Mouse (Mus musculus) cerebellum, adult (tissue): ENCODE measurements around the gene Zfp945.
"Not testable (repeated sequence)": the region's sequence is repeated elsewhere in the genome, so short reads cannot be mapped to it uniquely, and the experiment has no call there.

ENCODE experiments used
- ATAC-seq: cut with Nextera tagmentation; 2 replicates; pipeline ENCODE4 v1.9.2; 2017; ENCODE audit warnings: mild to moderate bottlenecking, moderate library complexity, mixed read lengths; ENCODE audit not compliant: insufficient number of reproducible peaks, low FRiP score, low TSS enrichment

Zfp945 gene

DNA sequence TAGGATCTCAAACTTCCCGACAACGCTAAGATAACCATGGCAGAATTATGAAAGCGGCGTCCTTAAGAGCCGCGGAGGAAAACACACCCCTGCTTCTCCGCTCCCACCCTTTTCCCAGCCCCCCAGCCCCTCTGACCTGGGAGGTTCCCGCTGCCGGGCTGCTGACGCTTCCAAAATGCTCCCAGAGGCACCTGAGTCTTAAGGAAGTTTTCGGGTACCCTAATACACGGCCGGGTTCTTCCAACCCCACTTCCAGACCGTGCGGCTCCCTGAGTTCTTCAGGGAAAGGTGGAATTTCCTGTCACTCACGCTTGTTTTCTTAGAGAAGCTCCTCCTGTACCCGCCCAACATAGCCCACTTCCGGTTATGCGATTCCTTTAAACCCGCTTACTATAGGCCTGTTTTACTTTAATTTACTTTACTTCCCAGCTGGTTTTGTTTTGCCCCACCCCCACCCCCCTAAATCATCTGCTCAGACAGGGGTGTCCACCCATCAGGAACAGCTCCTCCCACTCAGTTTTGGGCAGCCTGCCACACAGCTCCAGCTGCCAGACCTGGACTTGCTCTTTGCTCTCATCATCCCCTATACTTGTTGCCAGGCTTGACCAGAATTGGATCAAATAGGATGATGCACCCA, at the start of gene Zfp945:
TSS of gene Zfp945 (minus strand) at position 290 of the 637 bp plus-strand sequence.
- ATAC-seq = peak; percentile 56; the same call in 1 of the 2 replicates

- ATAC-seq = no peak
Observed at GRCm38 (mm10) chr17:22888302-22888701, 21.4 kb upstream of the Zfp945 start.

- no peak for ATAC-seq
Observed at GRCm38 (mm10) chr17:22884059-22884698, 17.2 kb upstream of the Zfp945 start.

DNA sequence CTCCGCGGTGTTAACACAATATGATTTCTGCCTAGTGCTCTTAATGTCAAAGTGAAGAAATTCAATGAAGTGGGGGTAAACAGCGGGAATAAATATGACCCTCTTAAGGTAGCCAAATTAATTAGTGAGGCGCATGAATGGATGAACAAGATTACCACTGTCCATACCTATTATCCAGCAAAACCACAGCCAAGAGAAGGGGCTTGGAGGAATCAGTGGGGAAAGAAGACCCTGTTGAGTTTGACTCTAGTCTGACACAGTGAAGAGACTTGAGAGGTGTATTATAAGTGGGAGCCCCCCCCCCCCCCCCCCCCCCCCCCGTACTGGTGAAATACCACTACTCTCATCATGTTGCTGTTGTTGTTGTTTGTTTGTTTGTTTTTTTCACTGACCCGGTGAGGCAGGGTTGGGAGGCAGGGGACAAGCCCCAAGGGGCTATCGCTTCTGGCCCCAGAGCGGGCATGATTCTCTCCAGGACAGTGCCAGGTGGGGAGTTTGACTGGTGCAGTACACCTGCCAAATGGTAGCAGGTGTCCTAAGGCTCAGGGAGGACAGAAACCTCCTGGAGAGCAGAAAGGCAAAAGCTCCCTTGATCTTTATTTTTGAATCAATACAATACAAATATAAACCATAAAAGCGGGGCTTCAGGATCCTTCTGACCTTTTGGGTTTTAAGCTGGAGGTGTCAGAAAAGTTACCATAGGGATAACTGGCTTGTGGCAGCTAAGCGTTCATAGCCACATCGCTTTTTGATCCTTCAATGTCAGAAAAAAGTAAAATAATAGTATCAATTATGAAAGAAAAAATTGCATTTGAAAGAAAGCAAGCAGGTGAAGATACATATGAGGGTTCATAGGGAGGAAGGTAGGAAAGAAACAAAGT, 10.7 kb upstream of the Zfp945 start:
- ATAC-seq = no peak

- peak; percentile 82 for ATAC-seq
Observed at GRCm38 (mm10) chr17:22876316-22876715, 9.4 kb upstream of the Zfp945 start.

DNA sequence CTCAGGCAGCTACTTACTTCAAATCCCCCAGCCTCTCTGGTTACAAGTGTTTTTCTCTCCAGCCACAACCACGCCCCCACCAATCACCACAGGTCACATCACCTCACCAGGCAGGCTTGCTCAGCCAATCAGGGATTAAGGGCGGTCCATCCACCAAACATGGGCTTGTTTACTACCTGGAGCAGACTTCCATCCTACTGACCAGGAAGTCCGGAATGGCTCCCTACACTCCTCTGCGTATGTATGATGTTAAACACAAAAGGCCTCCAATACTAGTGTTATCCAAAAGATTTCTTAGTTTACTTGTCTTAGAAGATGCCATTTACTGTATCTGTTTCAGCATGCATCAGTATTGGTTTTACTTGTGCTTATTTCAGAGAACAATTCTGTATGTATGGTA, 8.6 kb upstream of the Zfp945 start:
- not testable (repeated sequence) for ATAC-seq

DNA sequence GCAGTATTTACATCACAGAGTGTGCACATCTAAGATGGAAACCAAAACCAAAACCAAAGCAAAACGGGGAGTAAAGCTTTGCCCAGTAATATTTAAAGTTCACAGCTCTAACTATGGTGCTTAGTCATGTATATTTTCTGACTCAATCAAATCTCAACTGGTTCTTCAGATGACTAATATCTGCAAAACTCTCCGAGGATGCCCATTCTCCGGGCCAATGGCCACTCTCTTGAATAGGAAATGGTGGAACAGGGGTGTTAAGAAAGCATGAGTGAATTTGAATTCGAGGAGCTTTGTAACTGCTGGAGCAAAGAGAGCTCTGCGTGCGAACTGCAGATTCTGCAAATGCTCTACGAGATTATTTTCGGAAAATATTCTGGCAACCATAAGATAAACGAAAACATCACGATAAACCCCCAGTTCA, 501 bp downstream of the Zfp945 start:
- ATAC-seq = no peak; the same call in 1 of the 2 replicates

GRCm38 (mm10) chr17:22821166-22821565, 45.8 kb downstream of the Zfp945 start:
- no peak for ATAC-seq

DNA sequence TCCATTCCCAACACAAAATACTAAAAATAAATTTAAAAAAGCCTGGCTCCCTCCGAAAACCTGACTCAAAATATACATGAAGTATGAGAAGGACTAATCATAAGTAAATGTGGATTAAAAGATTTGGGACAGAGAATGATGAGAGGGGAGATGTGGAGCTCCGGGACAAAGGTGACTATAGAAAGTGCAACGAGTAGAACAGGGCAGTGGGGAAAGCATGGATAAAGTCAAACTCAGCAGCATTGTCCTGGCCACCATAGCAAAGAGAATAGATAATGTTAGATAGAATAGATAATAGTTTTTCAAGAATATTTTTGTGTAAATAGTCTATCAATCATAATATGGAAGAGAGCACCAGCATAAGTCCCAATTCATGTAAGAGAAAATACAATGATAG, 48.7 kb downstream of the Zfp945 start:
- ATAC-seq = no peak

- ATAC-seq = peak; percentile 86
Observed at GRCm38 (mm10) chr17:22817471-22818198, 49.3 kb downstream of the Zfp945 start.

DNA sequence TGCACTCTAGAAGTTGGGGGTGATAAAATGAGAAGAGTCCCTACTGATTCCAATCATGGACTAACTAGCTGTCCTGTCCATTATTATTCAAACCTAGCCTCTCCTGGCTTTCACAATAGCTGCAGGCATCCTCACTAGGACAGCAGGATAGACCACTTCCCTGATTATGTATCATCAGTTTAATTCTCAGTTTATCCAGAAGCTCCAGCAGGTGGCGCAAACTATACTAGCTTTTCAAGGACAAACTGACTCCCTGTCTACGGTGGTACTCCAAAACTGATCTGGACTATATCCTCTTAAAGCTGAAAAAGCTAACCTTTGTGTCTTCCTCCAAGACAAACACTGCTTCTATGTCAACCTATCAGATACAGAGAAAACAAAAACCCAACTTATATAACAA, 67.2 kb downstream of the Zfp945 start:
- no peak for ATAC-seq
